Mouse (Mus musculus) lung, postnatal 36 days (tissue): ENCODE data around the gene Xrcc6.
"Not testable (repeated sequence)": the region's sequence is repeated elsewhere in the genome, so short reads cannot be mapped to it uniquely, and the experiment has no call there.

Source experiments
- DNase-seq: peaks from one replicate; pipeline ENCODE4 v3.0.0; 2022; ENCODE audit warnings: mixed read lengths

Xrcc6 gene

DNA sequence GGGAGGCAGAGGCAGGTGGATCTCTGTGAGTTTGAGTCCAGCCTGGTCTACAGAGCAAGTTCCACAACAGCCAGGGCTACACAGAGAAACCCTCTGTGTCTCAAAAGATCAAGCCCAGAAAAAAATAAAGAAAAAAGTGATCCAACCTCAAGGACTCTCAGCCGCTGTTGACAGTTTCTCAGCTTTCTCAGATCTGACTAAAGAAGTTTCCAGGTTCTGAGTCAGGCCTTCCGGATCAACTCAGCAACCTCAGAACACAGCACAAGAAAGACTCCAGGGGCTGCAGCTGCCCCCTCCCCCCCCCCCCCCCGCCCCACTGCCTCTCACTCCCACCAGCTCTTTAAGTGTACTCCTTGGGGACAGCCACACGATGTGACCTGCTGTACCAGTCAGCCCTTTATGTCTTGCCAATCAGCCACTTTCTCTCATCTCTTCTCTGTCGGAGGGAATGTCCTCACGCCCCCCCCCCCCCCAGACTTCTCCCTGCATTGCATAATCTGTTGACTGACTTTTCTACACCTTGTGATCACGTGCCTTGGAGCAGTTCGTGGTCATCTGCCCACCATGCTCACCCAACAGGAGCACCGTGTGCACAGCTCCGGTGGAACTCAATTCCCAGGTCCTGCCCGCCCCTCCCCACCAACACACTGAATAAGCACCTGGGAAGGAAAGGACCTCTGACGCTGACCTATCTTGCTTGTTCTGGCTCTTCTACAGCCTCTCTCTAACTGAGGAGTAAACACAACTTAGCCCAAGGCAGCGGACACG, 21.4 kb upstream of the Xrcc6 start:
- peak; percentile 30 for DNase-seq

DNA sequence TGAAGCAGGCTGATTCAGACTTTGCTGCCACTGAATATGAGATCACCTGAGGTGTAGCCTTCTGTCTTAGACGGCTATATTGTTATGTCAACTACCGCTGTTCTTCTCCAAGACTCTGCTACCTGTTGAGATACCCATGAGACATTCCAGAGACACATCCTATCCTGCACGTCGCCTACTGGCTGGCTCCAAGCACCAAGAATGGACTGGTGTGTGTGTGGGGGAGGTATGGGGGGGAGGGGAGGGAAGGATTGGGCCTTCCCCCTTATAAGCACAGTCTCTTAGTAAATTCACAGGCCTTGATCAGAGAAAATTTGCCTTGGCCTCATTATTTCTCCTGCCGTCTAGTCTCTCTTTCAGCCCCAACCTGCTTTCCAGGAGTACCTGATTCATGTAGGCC, 19.8 kb upstream of the Xrcc6 start:
- no peak for DNase-seq

DNA sequence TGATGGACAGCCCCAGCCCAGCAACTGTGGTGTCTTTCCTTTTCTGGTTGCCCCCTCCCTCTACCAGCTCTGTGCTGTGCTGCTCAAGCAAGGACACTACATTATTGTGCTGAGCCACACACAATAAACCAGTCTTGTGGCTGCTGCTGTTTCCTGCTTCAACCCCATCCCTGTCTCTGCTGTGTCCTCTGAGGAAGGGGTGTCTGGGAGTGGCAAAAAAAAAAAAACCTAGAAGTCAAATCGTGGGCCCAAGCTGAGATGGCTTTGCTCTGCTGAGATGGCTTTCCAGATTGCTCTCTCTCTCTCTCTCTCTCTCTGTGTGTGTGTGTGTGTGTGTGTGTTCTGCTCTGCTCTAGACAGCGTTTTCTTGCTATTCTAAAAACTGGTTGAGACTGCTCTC, 19.2 kb upstream of the Xrcc6 start:
- no peak for DNase-seq

- peak; percentile 56 for DNase-seq
Observed at GRCm38 (mm10) chr15:81969173-81969572, 18.5 kb upstream of the Xrcc6 start.

DNA sequence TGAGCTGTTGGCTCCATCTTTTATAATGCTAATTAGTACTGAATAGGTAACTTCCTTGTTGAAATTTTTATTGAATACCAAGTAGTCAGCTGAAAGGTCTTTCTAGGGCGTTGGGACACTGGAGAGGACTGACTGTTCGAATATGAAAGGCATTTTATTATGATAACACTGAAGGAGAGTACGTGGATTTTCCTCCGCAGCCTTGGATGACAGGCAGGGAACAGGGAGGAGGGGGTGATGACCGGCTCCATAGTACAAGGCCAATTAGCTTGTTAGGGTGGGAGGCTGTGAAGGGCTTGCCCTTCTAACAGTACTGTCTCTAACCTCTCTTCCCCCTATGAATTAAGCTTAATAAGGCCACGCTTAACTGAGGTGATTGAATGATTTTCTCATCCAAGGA, 18.0 kb upstream of the Xrcc6 start:
- not testable (repeated sequence) for DNase-seq

DNA sequence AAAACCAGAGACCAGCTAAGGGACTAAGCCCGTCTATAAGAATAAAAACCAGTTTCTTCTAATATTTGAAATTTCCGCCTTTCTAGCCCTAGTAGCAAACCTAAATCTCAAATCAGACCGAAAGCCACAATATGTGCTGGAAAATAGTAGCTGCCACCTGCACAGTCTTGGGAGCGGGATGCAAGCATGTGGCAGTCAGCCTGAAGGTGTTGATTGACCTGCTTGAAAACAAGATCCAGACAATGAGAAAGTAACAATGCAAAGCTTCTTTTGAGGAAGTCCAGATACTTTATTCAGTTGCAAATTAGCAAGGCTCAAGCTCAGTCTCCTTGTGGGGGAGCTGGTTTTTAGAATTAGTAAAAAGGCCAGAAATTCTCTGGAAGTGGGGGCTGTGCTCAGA, 17.1 kb upstream of the Xrcc6 start:
- not testable (repeated sequence) for DNase-seq

DNA sequence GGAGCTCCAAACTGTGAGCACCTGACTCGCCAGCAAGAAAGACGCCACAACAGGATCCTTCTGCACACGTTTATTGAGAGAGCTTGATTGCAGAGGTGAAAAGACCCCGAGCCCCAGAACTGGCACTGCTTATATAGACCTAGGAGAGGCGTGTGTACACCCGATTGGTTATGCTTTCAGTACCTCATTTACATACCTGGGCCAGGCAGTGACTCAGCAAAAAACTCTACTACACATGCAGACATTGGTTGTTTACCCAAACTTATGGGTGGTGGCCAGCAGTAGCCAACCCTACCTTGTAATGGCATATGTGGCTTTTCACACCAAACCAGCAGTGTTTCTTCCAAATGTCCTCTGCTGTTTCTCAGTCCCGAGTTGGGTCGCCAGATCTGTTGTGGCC, 12.5 kb upstream of the Xrcc6 start:
- DNase-seq: not testable (repeated sequence)

- DNase-seq: no peak
Observed at GRCm38 (mm10) chr15:81980321-81980720, 7.3 kb upstream of the Xrcc6 start, which contains the start of gene 1700029P11Rik. 1700029P11Rik (plus strand) TSS chr15:81980540.

DNA sequence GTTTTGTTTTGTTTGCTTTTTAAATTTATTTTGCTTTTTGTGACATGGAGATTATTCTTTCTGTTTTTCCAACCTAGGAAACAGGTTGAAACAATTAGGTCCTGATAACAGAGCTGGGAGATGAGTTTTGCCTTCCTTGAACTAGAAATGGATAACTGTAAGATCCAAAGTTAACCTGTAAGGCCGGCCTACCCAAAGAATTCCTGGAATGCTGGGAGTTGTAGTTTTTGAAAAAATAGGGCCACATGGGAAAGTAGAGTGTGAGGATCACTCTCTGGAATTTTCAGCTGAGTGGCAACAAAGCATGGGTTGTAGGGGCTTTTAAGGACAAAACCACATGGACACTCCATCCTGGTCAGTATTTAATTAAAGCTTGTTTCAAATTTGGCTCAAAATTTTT, 5.5 kb upstream of the Xrcc6 start:
- DNase-seq: no peak

DNA sequence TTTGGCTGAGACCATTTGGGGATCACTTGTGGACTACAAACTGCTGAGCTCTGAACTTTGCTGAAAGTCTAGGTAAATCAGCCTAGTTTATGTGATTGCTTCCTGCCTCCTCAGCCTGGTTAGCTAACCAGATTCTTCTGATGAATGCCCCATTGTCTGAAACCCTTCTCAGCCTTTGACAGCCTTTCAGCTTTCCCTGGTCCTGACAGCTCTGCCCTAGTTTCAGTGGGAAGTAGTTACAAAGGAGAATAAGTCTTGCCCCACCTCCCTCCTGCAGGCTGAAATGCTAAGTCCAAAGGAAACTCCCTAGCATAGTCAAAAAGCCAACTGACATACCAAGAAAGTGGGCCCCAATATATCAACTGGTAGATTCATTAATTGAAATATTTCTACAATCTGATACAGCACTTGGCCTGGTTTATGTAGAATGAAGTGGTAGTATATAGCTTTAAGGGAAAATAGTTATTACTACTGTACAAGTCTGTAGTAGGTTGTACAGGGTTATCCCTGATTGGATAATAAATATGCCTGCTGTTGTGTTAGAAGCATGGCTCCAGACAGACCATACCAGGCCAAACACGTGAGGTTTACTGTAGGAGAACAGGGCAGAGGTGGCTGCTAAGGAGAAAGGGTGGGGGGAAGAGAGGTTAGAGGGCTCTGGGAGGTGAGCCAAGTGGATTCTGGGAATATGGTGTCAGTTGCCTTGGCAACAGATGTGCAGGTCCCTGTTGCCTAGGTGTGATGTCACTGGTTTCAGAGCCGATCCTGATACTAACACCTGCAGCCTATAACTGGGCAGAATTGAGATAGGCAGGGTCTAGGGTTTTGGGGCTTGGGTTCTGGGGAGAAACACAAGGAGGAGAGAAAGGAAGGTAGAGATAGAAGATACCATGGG, 2.1 kb upstream of the Xrcc6 start:
- no peak for DNase-seq

DNA sequence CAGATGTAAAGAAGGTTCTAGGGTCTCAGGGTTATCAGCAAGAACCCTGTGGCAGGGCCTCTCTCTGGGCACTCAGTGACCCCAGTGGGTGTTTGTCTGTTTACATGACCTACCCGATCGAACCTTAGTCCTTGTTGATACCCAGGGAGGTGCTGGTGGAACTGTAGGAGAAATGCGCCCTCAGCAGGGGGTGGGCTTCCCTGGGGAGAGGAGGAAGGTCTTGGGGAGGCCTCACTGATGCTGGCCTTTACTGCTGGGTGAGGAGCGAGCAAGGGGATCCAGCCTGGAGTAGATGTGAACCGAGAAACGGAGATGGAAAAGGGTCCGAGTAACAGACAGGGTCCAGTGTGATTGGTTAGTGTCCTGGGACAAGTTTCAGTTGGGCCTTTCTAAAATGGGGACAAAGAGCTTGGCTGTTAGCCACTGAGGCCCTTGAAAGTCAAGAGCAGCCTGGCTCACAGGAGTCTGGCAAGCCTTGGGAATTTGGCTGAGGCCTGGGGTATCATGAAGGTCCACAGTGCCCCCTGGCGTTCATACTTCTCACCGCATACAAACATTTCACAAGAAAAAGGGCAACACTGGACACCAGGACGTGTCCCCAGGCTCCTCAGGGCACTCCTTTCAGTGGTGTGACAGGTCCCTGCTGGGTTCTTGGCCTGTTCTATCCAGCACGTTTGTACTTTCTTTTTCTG, 1.9 kb downstream of the Xrcc6 start:
- peak; percentile 97 for DNase-seq

GRCm38 (mm10) chr15:81990549-81990948, 2.9 kb downstream of the Xrcc6 start:
- no peak for DNase-seq

DNA sequence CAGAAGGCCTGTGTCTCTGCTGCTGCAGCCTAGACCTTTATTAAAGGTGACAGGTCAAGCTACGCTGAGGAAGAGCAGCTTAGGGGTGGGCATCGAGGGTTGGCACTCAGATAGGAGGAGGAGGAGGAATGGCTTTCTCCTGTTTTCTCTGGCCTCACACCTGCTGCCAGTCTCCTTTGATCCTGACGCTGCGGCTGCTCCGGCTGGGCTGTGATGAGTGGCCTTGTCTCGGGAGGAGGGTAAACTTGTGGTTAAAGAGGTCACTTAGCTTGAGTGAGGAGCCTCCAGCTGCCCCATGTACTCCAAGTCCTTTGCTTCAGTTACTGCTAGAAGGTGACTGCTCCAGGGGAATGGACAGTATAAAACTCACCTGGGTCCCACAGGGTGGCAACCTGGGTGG, 6.4 kb downstream of the Xrcc6 start:
- DNase-seq: no peak

DNA sequence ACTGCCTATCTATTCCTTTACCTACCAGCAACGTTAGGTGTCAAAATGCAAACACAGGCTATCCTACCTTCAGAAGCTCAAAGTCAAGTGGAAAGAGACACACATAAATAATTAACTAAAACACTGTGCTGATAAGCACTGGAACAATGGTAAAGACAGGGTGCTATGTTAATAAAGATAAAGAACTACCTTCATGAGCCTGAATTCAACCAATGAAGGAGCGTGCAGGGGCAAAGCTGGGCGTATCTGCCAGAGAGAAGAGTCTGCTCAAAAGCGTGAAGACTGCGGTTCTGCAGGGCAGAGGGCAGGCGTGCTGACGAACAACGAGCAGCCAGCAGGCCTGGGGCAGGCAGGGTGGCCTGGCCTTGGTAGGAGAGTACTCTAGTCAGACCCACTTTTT, 16.6 kb downstream of the Xrcc6 start:
- DNase-seq: no peak

DNA sequence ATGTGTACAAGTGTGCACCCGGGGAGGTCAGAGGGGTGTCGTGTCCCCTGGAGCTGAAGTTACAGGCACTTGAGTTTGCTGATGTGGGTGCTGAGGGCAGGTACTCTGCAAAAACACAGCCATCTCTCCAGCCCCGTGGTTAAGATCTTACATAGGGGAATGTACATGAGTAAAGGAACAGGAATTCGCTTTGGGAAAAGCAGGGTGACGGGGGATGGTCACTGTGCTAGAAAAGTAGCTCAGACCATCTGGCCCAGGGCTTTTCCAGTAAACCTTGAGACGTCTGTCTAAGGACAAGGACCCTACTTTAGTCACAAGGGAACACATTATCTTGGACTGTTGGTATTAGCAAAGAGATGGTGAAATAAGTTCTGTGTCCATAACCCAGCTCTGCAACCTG, 24.3 kb downstream of the Xrcc6 start:
- DNase-seq: no peak

DNA sequence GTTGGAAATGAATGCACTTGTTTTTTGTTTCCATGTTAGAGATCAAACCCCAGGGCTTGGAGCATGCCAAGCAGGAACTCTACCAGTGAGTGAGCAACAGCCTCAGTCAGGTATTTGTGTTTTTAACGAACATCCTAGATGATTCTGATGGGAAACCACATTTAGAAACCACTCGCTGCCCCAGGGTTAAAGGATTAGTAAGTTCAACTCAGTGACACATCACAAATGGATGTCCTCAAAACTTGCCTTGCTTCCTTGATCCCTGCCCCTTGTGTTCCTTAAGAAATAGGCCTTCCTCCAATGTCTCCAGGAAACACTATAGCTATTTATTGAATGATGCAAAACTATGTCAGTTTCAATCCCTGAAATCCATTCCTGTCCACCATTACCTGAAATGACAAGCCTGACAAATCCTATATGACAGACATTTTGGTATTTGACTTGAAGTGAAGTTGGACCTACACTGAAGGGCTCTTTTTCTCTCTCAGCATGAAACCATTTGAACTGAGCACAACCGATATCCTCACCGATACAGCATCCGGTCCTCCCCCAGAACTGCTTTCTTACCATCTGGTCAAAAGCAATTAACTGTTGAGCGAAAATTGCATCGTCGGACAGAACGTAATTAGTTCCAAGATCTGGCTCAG, 27.2 kb downstream of the Xrcc6 start:
- no peak for DNase-seq

GRCm38 (mm10) chr15:82015392-82016100, 27.9 kb downstream of the Xrcc6 start:
- peak; percentile 37 for DNase-seq

DNA sequence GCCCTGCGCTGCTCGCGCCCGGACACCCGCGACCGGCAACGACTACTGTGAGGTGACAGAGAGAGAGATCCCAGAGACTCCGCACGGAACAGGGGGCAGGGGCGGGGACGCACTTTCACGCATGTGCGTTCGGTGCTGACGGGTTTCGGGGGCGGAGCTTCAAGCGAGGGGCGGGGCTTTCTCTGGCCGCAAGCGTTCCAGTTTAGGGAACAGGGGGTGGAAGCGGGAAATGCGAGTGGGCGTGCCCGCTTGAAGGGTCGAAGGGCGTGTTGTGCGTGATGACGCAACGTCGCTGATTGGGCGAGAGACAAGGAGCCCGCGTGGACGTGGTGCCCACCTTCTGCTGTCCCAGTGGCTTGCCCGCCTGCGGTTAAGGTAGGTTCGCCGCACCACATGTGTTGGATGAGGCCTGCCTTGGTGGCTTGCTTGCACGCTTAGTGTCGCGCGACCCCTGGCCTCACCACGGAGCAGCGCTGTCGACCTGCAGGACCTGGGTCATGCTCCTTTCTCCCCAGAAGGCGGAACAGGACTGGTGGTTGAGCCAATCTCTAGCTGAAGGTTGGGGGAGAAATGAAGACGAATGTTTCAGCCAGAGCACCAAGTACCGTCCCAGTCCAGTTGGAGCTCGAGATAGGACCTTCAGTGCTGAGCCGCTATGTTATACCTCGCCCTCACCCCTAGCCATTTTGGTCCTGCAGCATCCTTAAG, 28.6 kb downstream of the Xrcc6 start:
- DNase-seq: peak; percentile 100

DNA sequence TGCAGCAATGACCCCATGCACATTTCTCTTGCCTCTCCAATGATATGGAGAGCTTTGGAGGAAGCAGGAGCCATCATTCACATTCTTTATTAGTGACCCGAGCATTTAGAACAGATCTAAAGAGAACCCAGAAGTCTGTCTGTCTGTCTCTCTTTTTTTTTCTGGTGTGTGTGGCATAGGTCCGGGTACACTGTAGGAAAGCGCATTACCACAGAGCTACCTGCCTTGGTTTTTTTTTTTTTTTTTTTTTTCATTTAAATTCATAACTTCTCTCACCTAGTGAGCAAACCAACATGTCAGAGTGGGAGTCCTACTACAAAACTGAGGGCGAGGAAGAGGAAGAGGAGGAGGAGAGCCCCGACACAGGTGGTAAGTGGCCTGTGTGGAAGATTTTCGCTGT, 29.2 kb downstream of the Xrcc6 start:
- DNase-seq: no peak

GRCm38 (mm10) chr15:82017461-82017860, 29.8 kb downstream of the Xrcc6 start:
- DNase-seq: no peak

GRCm38 (mm10) chr15:82019288-82019687, 31.7 kb downstream of the Xrcc6 start:
- DNase-seq: no peak
